In the genomic region with DNA sequence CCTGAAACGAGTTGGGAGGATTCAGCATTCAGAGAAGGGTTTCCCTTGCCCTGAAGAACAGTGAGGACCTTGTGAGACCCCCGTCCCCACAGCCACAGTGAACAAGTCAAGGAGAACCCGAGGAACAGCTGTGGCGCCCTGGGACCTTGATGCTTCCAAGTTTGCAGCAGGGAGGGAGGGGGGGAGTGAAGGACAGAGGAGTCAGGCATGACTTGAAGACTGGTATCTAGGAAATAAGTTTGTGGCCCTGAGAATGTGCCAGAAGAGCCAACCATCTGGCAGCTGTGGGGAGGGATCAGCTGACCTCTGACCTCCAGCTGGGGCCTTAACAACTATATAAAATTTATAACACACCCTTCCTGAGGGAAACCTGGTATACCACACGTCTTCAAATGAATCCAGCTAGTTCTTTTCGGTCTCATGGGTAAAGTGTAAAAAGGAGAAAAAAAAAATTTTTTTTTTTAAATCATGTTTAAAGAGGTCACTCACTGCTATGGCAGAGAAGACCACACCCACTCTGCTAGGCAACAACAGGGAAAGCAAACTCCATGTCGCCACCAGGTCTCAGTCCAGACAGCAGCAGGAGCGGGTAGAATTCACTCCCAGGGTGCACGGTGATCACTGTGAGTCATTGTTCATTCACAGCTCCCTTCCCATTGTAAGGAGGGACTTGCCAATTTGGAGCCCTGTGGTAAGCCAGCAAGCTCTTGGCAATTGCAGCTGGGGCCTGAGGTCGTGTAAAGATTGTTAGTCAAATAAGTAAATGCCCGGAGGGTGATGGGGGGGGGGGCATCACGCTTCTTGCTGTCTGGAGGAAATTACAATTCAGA, we compare ENCODE assay signal across 1 mouse cellular context.
A peak's percentile ranks its signal among the peaks of the same experiment; 100 is the strongest.
TF ChIP-seq lines count a peak whose summit lies in the region.

No protein-coding gene starts in this region.

TF ChIP-seq in CH12.LX, 34 proteins besides CTCF, POLR2A, EP300 and RAD21 (continued from another document):
- TF ChIP-seq MAX (IDR thresholded peaks at IDR 0.05; ENCODE audit: low read length) (peak; percentile 48; the same call in 1 of the 2 replicates), ETS1 (conservative IDR thresholded peaks at IDR 0.05; ENCODE audit: low read depth, low read length) (peak; percentile 90), NELFE (IDR thresholded peaks at IDR 0.05; ENCODE audit: low read depth, low read length) (no peak), JUN (IDR thresholded peaks at IDR 0.05; ENCODE audit: insufficient read depth, low read depth, low read length) (peak; percentile 17; the same call in 1 of the 2 replicates)
